Mouse (Mus musculus): ENCODE measurements at regions not wholly inside any gene's neighbourhood (a gene's known extent, or its start where the extent isn't known, plus 50 kb on each side); places are given as distances from the start of the nearest gene placed in this dataset.

DNA sequence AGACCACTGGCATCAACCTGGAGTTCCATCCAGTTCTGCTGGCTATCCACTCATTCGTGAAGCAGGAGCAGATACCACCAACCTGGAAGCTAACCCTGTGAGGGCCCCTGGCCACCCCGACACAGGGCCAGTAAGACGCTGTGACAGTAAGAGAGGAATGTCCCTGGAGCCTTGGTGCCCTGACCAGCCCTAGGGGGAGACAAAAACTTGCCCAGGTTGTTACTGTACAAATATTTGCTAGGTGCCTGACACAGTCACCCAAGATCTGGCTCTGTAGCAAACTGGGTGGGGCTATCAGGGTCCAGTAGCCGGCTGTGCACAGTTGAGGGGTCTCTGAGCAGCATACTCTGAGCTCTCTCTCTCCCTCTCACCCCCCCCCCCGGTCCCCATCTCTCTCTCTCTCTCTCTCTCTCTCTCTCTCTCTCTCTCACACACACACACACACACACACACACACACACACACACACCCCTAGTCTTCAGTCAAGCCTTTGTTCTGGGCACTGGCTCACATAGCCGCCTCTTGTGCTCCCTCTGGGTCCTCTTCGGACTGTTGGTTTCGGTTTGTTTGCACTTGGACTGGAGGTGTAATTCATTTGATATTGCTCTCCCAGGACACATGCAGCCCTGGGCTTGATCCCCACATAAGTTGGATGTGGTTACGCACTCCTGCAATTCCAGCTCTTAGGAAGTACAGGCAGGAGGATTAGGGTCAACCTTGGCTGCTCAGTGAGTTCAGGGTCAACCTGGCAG lies 131.7 kb downstream of the Inhbb start:
- TF ChIP-seq CTCF (IDR thresholded peaks at IDR 0.05; ENCODE audit: low read depth): no peak
- Histone ChIP-seq H3K9me3 (ENCODE audit: low read length) (no peaks in the 10 kb centered on the region), H3K27ac (no peak overlapping the region), H3K36me3 (ENCODE audit: insufficient read depth, low read length) (no peaks in the 10 kb centered on the region), H3K9ac (replicated peaks; ENCODE audit: low read length) (no peak overlapping the region), H3K4me2 (ENCODE audit: low read depth, low read length) (no peak overlapping the region), H3K4me3 (ENCODE audit: low read length) (no peak overlapping the region), H3K4me1 (ENCODE audit: insufficient read depth, low read length) (no peaks in the 10 kb centered on the region), H3K27me3 (ENCODE audit: insufficient read depth, low read length) (no peaks in the 10 kb centered on the region)
- WGBS: 66% methylated on average over 8 of the region's 9 CpGs
- DNase-seq (ENCODE audit: low spot score) (no peak), ATAC-seq (no peak)

GRCm38 (mm10) chr1:119289516-119290164 lies 132.4 kb downstream of the Inhbb start:
- Histone ChIP-seq H3K27ac (no peak overlapping the region), H3K4me3 (ENCODE audit: low read length) (no peak overlapping the region)

GRCm38 (mm10) chr1:119282416-119282815 lies 139.6 kb downstream of the Inhbb start:
- Histone ChIP-seq H3K9me3 (ENCODE audit: low read length) (no peaks in the 10 kb centered on the region), H3K36me3 (ENCODE audit: insufficient read depth, low read length) (no peaks in the 10 kb centered on the region), H3K27me3 (ENCODE audit: insufficient read depth, low read length) (no peaks in the 10 kb centered on the region), H3K4me2 (ENCODE audit: low read depth, low read length) (no peak overlapping the region), H3K4me3 (ENCODE audit: low read length) (no peak overlapping the region), H3K27ac (no peak overlapping the region), H3K9ac (replicated peaks; ENCODE audit: low read length) (no peak overlapping the region), H3K4me1 (ENCODE audit: insufficient read depth, low read length) (no peaks in the 10 kb centered on the region)
- no peak for TF ChIP-seq CTCF (IDR thresholded peaks at IDR 0.05; ENCODE audit: low read depth)
- ATAC-seq (no peak), DNase-seq (ENCODE audit: low spot score) (no peak)
- 72% methylated on average over 1 of the region's 1 CpGs for WGBS

More at GRCm38 (mm10) chr1:119289516-119290164, 132.4 kb downstream of the Inhbb start:
- DNase-seq (ENCODE audit: low spot score): no peak
- TF ChIP-seq CTCF (IDR thresholded peaks at IDR 0.05; ENCODE audit: low read depth): no peak
- no peak overlapping the region for H3K4me2 ChIP-seq (ENCODE audit: low read depth, low read length)
- no peaks in the 10 kb centered on the region for H3K27me3 ChIP-seq (ENCODE audit: insufficient read depth, low read length)
- WGBS: 79% methylated on average over 11 of the region's 11 CpGs
- ATAC-seq: no peak
- H3K9ac ChIP-seq (replicated peaks; ENCODE audit: low read length): no peak overlapping the region
- no peaks in the 10 kb centered on the region for H3K4me1 ChIP-seq (ENCODE audit: insufficient read depth, low read length)
- no peaks in the 10 kb centered on the region for H3K36me3 ChIP-seq (ENCODE audit: insufficient read depth, low read length)
- H3K9me3 ChIP-seq (ENCODE audit: low read length): no peaks in the 10 kb centered on the region

GRCm38 (mm10) chr1:119279261-119279660 lies 142.8 kb downstream of the Inhbb start:
- Histone ChIP-seq H3K9ac (replicated peaks; ENCODE audit: low read length) (no peak overlapping the region), H3K4me2 (ENCODE audit: low read depth, low read length) (no peak overlapping the region), H3K27ac (no peak overlapping the region), H3K36me3 (ENCODE audit: insufficient read depth, low read length) (no peaks in the 10 kb centered on the region), H3K4me1 (ENCODE audit: insufficient read depth, low read length) (no peaks in the 10 kb centered on the region), H3K4me3 (ENCODE audit: low read length) (no peak overlapping the region), H3K27me3 (ENCODE audit: insufficient read depth, low read length) (no peaks in the 10 kb centered on the region), H3K9me3 (ENCODE audit: low read length) (no peaks in the 10 kb centered on the region)
- 84% methylated on average over 3 of the region's 3 CpGs for WGBS
- ATAC-seq: no peak
- TF ChIP-seq CTCF (IDR thresholded peaks at IDR 0.05; ENCODE audit: low read depth): no peak
- DNase-seq (ENCODE audit: low spot score): no peak

GRCm38 (mm10) chr1:119278528-119279201 lies 143.4 kb downstream of the Inhbb start:
- DNase-seq (ENCODE audit: low spot score) (no peak), ATAC-seq (no peak)
- Histone ChIP-seq H3K4me2 (ENCODE audit: low read depth, low read length) (no peak overlapping the region), H3K36me3 (ENCODE audit: insufficient read depth, low read length) (no peaks in the 10 kb centered on the region), H3K27ac (no peak overlapping the region), H3K27me3 (ENCODE audit: insufficient read depth, low read length) (no peaks in the 10 kb centered on the region), H3K4me3 (ENCODE audit: low read length) (no peak overlapping the region), H3K9ac (replicated peaks; ENCODE audit: low read length) (no peak overlapping the region), H3K9me3 (ENCODE audit: low read length) (no peaks in the 10 kb centered on the region), H3K4me1 (ENCODE audit: insufficient read depth, low read length) (no peaks in the 10 kb centered on the region)
- no peak for TF ChIP-seq CTCF (IDR thresholded peaks at IDR 0.05; ENCODE audit: low read depth)
- WGBS: 82% methylated on average over 8 of the region's 8 CpGs

DNA sequence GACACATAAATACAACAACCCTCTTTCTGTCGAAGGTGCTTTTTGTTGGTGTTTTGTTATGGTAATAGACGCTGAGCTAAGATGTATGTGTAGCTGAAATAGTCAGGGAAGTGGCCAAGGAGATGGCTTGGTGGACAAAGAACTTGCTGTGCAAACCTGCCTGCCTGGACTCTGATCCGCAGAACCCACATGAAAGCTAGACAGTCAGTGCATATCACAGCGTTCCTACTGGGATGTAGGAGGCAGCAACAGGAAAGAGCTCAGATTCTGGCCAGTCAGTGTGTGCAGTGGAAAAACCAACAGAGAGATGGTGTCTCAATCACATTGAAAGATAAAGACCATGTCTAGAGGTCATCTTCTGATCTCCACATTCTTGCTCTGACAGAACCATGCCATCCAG lies 144.1 kb downstream of the Inhbb start:
- no peak overlapping the region for H3K4me2 ChIP-seq (ENCODE audit: low read depth, low read length)
- 69% methylated on average over 4 of the region's 4 CpGs for WGBS
- no peak overlapping the region for H3K9ac ChIP-seq (replicated peaks; ENCODE audit: low read length)
- H3K27ac ChIP-seq: no peak overlapping the region
- ATAC-seq (no peak), DNase-seq (ENCODE audit: low spot score) (no peak)
- no peaks in the 10 kb centered on the region for H3K36me3 ChIP-seq (ENCODE audit: insufficient read depth, low read length)
- no peaks in the 10 kb centered on the region for H3K27me3 ChIP-seq (ENCODE audit: insufficient read depth, low read length)
- H3K4me1 ChIP-seq (ENCODE audit: insufficient read depth, low read length): no peaks in the 10 kb centered on the region
- TF ChIP-seq CTCF (IDR thresholded peaks at IDR 0.05; ENCODE audit: low read depth): no peak
- no peak overlapping the region for H3K4me3 ChIP-seq (ENCODE audit: low read length)
- no peaks in the 10 kb centered on the region for H3K9me3 ChIP-seq (ENCODE audit: low read length)

Data from hindbrain, postnatal 0 days (tissue).